Comparison of ENCODE assay signal across 8 mouse cellular contexts in the genomic region with DNA sequence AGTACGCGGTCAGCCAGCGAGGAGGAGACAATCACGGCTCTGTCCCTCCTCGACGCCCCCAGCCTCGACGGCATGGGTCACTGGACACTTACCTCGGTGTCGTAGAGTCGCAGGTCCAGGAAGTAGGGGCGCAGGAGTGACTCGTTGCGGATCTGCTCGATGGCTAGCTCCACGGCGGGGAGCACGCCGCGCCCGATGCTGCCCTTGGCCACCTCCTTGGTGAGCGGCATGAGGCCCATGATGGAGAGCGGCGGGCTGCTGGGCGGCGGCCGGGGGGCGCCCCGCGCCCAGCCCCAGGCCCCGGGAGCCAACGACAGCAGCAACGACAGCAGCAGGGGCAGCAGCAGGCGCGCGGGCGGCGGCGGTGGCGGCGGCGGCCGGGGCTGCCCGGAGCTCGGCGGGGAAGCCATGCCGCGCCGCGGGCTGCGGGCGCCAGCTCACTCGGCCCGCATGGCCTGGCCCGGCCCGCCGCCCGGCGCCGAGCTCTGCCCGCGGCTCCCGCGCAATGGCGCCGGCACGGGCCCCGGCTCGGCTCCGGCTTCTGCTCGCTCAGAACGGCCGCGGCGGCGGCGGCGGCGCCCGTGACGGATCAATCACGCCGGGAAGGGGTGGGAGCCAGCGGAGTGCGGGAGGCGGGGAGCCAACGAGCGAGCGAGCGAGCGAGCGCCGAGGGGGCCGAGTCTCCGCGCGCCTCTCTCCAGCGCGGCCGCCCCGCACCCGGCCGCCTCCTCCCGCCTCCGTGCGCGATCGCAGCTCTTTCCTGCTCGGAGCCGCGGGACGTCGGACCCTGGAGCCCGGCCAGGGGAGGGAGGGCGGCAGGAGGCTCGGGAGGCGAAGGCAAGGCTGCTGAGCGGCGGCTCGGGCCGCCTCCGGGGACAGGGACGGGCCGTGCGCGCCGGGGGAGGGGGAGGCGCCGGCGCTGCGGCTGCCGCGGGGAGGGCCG. TPM values are rescaled to one million over a fixed set of nuclear protein-coding genes. Genes with fewer than 3 reads are reported as not detected.
DNase-seq lines count a peak whose midpoint lies in the region; ATAC-seq and TF ChIP-seq lines count a peak whose summit lies in the region.

A gene (minus strand): TSS at position 858 of the 943 bp plus-strand sequence.

- peak within 1 kb of the TSS; percentile 78 for H3K4me2 ChIP-seq in hindbrain, postnatal 0 days (ENCODE audit: low read depth, low read length)

- no peak for TF ChIP-seq POLR2A in testis, adult 2 months (IDR thresholded peaks at IDR 0.05; ENCODE audit: control insufficient read depth, low read depth, low read length)

- no peak within 1 kb of the TSS for H3K27ac ChIP-seq in testis, adult 2 months (ENCODE audit: control insufficient read depth, insufficient read depth, low read depth, low read length)
- peak within 1 kb of the TSS; percentile 88 for H3K27ac ChIP-seq in hindbrain, postnatal 0 days
- H3K27ac ChIP-seq in limb, embryonic 10.5 days: no peak within 1 kb of the TSS

- H3K36me3 ChIP-seq in testis, adult 2 months (ENCODE audit: control insufficient read depth, insufficient read depth, low read length): no peaks in the 10 kb centered on the region
- H3K36me3 ChIP-seq in hindbrain, postnatal 0 days (ENCODE audit: insufficient read depth, low read length): no peaks in the 10 kb centered on the region
- no peaks in the 10 kb centered on the region for H3K36me3 ChIP-seq in limb, embryonic 10.5 days

- no peak for DNase-seq in testis, postnatal 10 days (ENCODE audit: low spot score)
- DNase-seq in embryo, embryonic 9.5 days (ENCODE audit: extremely low spot score): peak; percentile 34
- DNase-seq in hindbrain, postnatal 0 days (ENCODE audit: low spot score): peak; percentile 82
- DNase-seq in limb, embryonic 10.5 days (ENCODE audit: low spot score): peak; percentile 41
- peak; percentile 75 for DNase-seq in retina, postnatal 1 day
- no peak for DNase-seq in urinary bladder, adult 18-20 months (ENCODE audit: low spot score in 2 of 2)
- no peak for DNase-seq in lung, postnatal 36 days

- peak; percentile 79 for ATAC-seq in hindbrain, postnatal 0 days

- no peaks in the 10 kb centered on the region for H3K9me3 ChIP-seq in hindbrain, postnatal 0 days (ENCODE audit: low read length)
- no peaks in the 10 kb centered on the region for H3K9me3 ChIP-seq in limb, embryonic 10.5 days (replicated peaks)

- peak within 1 kb of the TSS; percentile 80 for H3K9ac ChIP-seq in hindbrain, postnatal 0 days (replicated peaks; ENCODE audit: low read length)

- H3K4me3 ChIP-seq in testis, adult 2 months (ENCODE audit: control insufficient read depth, low read depth, low read length): peak within 1 kb of the TSS; percentile 16; the same call in 1 of the 2 replicates
- H3K4me3 ChIP-seq in hindbrain, postnatal 0 days (ENCODE audit: low read length): peak within 1 kb of the TSS; percentile 68
- H3K4me3 ChIP-seq in limb, embryonic 10.5 days: peak within 1 kb of the TSS; percentile 58

- 7% methylated on average over 86 of the region's 134 CpGs for WGBS in hindbrain, postnatal 0 days
- 6% methylated on average over 127 of the region's 134 CpGs for WGBS in limb, embryonic 10.5 days

- TF ChIP-seq CTCF in testis, adult 2 months (IDR thresholded peaks at IDR 0.05; ENCODE audit: control insufficient read depth, insufficient read depth, insufficient replicate concordance, low read depth, low read length): no peak
- TF ChIP-seq CTCF in hindbrain, postnatal 0 days (IDR thresholded peaks at IDR 0.05; ENCODE audit: low read depth): no peak

- H3K4me1 ChIP-seq in testis, adult 2 months (ENCODE audit: control insufficient read depth, insufficient read depth, low read length): peaks cover 9% of the 10 kb centered on the region
- H3K4me1 ChIP-seq in hindbrain, postnatal 0 days (ENCODE audit: insufficient read depth, low read length): peaks cover 17% of the 10 kb centered on the region; the same call in 1 of the 2 replicates
- peaks cover 17% of the 10 kb centered on the region for H3K4me1 ChIP-seq in limb, embryonic 10.5 days

- no peaks in the 10 kb centered on the region for H3K27me3 ChIP-seq in testis, adult 2 months (ENCODE audit: control insufficient read depth, insufficient read depth, low read length)
- no peaks in the 10 kb centered on the region; the same call in 1 of the 2 replicates for H3K27me3 ChIP-seq in hindbrain, postnatal 0 days (ENCODE audit: insufficient read depth, low read length)
- H3K27me3 ChIP-seq in limb, embryonic 10.5 days (ENCODE audit: low read depth, poor library complexity, severe bottlenecking): peaks cover 78% of the 10 kb centered on the region

RNA-seq across cellular contexts. Expression of the gene that starts here (rescaled TPM):
- 3.2 and 4.1 TPM in 2 replicates for polyA plus RNA-seq in testis, adult 2 months (2012; rRNA removed)
- total RNA-seq in hindbrain, postnatal 0 days (2014; rRNA removed): 98.9 and 115 TPM in 2 replicates
- polyA plus RNA-seq in hindbrain, postnatal 0 days (2015; fragmentation: Nextera tagmentation; extraction: Ambion mirVana): 16.7 and 17.7 TPM in 2 replicates
- polyA plus RNA-seq in limb, embryonic 10.5 days (2016; fragmentation: Nextera tagmentation; extraction: Ambion mirVana): 0.04 and 0.10 TPM in 2 replicates

Comparison
In these comparisons a context has a peak if more than half of its experiments do, and no peak if none do; other contexts are left out.
1. Peak in DNase-seq and H3K4me3 ChIP-seq in limb, embryonic 10.5 days; RNA of the gene not detected or under 1 TPM.
2. H3K4me3 ChIP-seq: peak in every context shown above with its lines; median percentile 68 in hindbrain, postnatal 0 days; 58 in limb, embryonic 10.5 days; 16 in testis, adult 2 months.
3. DNase-seq: peak in embryo, embryonic 9.5 days (single experiment), hindbrain, postnatal 0 days (single experiment) and retina, postnatal 1 day (single experiment); none in testis, postnatal 10 days (single experiment), urinary bladder, adult 18-20 months (0 of 2) and lung, postnatal 36 days (single experiment).